Mouse (Mus musculus) cerebellum, adult 9-11 months (tissue): ENCODE data around the gene Gnb3.

Experiments used
- DNase-seq: peaks from one replicate; pipeline ENCODE4 v3.0.0; 2022

Gnb3 gene

DNA sequence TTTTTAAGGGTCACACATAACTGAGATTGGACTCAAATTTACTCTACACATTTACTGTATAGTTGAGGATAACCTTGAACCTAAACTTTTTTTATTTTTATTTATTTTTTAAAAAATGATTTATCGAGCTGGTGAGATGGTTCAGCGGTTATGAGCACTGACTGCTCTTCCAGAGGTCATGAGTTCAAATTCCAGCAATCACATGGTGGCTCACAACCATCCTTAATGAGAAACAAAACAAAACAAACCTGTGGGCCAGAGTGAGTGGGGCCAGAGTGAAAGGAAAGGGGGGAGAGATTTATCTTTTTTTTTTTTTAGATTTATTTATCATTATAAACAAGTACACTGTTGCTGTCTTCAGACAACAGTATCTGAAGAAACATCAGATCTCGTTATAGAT, 48.2 kb downstream of the Gnb3 start:
- no peak for DNase-seq

- no peak for DNase-seq
These were observed 50.0 kb downstream of the Gnb3 start for GRCm38 (mm10) chr6:124790121-124790520.

DNA sequence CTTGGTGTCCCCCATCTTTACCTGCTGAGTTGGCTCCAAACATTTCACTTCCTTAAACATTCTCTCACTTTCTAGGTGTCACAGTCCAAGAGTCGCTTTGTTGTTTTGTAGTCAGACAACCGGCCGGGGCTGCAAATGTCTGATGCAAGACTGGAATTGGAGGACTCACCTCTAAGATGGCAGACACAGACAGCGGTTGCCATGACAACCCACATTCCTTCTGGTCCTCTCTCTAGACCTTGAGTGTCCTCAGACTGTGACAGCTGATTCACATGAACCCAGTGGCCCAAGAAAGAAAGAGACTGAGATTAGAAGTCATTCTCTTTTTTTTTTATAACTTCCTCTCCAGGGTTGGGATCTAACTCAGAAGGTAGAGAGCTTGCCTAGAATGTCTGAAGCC, 50.6 kb downstream of the Gnb3 start:
- no peak for DNase-seq

DNA sequence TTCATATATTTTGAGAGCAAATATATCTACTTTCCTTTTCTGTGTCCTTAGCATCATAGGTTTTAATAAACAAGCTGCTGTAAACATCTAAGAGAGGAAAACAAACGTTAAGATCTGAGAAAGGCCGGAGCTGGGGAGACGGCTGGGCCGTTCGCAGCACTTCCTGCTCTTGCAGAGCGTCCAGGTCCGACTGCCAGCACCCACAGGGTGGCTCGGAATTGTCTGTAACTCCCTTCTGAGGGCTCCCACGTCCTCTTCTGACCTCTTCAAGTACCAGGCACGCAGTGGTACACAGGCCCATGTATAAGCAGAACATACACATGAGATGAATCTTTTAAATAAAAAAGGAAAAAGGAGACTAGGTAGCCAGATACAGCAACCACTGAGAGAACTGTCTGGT, 52.4 kb downstream of the Gnb3 start:
- DNase-seq: peak; percentile 56

DNA sequence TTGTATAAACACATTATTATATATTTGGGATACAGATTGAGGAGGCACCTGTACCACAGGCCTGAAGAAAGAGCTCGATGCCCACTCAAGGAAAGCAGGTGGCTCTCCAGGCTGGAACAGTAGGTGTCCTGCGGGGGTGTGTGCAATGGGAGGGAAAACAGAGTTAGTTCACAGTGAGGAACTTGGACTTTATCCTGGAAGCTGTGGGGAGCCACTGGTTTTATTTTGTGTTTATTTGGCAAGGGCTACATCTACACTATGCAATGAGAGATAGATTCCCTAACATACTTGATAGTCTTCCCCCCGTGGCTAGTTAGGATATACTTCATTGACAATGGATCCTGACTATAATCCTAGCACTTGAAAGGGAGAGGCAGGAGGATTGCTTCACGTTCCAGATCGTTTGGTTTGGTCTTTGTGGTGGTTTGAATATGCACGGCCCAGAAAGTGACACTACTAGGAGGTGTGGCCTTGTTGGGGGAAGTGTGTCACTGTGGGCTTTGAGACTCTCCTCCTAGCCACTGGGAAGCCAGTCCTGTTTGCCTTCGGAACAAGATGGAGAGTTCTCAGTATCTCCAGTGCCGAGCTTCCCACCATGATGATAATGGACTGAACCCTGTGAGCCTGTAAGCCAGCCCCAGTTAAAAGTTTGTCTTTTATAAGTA, 53.2 kb downstream of the Gnb3 start:
- peak; percentile 93 for DNase-seq
